Mouse (Mus musculus): ENCODE results near the gene Map6d1. TPM values are rescaled to one million over a fixed set of nuclear protein-coding genes. Genes with fewer than 3 reads are reported as not detected.
A peak's percentile ranks its signal among the peaks of the same experiment; 100 is the strongest.

The Map6d1 gene
- polyA plus RNA-seq (2017; shearing (Covaris generic)): under 1 TPM in 1 of 2 experiments, not detected in 1; 0.26 TPM

GRCm38 (mm10) chr16:20240468-20241414, at the start of gene Map6d1:
Map6d1 (minus strand) TSS chr16:20241358.
- no peak for ATAC-seq

GRCm38 (mm10) chr16:20280238-20280637, 39.1 kb upstream of the Map6d1 start:
- no peak for ATAC-seq

- ATAC-seq: no peak
Observed at GRCm38 (mm10) chr16:20279395-20279794, 38.2 kb upstream of the Map6d1 start.

GRCm38 (mm10) chr16:20272994-20273393, 31.8 kb upstream of the Map6d1 start:
- no peak for ATAC-seq

- ATAC-seq: no peak
Observed at GRCm38 (mm10) chr16:20271339-20271738, 30.2 kb upstream of the Map6d1 start.

- ATAC-seq: peak; percentile 62
Observed at GRCm38 (mm10) chr16:20265089-20265488, 23.9 kb upstream of the Map6d1 start.

- ATAC-seq: no peak
Observed at GRCm38 (mm10) chr16:20257926-20258325, 16.8 kb upstream of the Map6d1 start.

- no peak for ATAC-seq
Observed at GRCm38 (mm10) chr16:20248442-20249174, 7.5 kb upstream of the Map6d1 start.

- no peak for ATAC-seq
Observed at GRCm38 (mm10) chr16:20247103-20247502, 5.9 kb upstream of the Map6d1 start.

GRCm38 (mm10) chr16:20238646-20239045, 2.5 kb downstream of the Map6d1 start:
- ATAC-seq: no peak

- no peak for ATAC-seq
Observed at GRCm38 (mm10) chr16:20237426-20237825, 3.7 kb downstream of the Map6d1 start.

GRCm38 (mm10) chr16:20234406-20234805, 6.8 kb downstream of the Map6d1 start:
- no peak for ATAC-seq

- ATAC-seq: no peak
Observed at GRCm38 (mm10) chr16:20228167-20228566, 13.0 kb downstream of the Map6d1 start.

GRCm38 (mm10) chr16:20227504-20227903, 13.7 kb downstream of the Map6d1 start:
- ATAC-seq: no peak

- no peak for ATAC-seq
Observed at GRCm38 (mm10) chr16:20226676-20227075, 14.5 kb downstream of the Map6d1 start.

GRCm38 (mm10) chr16:20222726-20223125, 18.4 kb downstream of the Map6d1 start:
- ATAC-seq: no peak

- peak; percentile 69 for ATAC-seq
Observed at GRCm38 (mm10) chr16:20213591-20214226, 27.4 kb downstream of the Map6d1 start.

- no peak for ATAC-seq
Observed at GRCm38 (mm10) chr16:20199501-20200201, 41.5 kb downstream of the Map6d1 start.

- no peak for ATAC-seq
Observed at GRCm38 (mm10) chr16:20196962-20197361, 44.2 kb downstream of the Map6d1 start.

GRCm38 (mm10) chr16:20195546-20195945, 45.6 kb downstream of the Map6d1 start:
- no peak for ATAC-seq

GRCm38 (mm10) chr16:20192043-20192442, 49.1 kb downstream of the Map6d1 start:
- no peak for ATAC-seq

- no peak for ATAC-seq
Observed at GRCm38 (mm10) chr16:20191161-20191882, 49.8 kb downstream of the Map6d1 start.

All from CD4-positive, CD25-positive, alpha-beta regulatory T cell, adult 4 months (primary cell).